Mouse (Mus musculus): ENCODE results near the gene Pramel5. TPM values are rescaled to one million over a fixed set of nuclear protein-coding genes. Genes with fewer than 3 reads are reported as not detected.

Pramel5 gene
- polyA plus RNA-seq (2012; rRNA removed): not detected in 2 replicates

DNA sequence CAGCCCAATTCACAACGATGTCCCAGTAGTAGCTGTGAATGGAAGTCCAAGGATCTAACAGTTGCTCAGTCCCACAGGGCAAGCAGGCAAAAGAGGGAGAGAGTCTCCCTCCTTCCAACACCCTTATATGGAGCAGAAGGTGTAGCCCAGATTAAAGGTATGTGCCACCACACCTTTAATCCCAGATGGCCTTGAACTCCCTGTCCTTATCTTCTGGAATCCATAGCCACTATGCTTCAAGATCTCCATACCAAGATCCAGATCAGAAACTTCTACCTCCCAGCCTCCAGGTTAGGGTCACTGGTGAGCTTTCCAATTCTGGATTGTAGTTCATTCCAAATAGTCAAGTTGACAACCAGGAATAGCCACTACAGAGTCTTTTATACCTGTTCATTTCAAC lies at the start of gene Pramel5:
Pramel5 (minus strand) TSS at position 101 of the 400 bp plus-strand sequence.

DNA sequence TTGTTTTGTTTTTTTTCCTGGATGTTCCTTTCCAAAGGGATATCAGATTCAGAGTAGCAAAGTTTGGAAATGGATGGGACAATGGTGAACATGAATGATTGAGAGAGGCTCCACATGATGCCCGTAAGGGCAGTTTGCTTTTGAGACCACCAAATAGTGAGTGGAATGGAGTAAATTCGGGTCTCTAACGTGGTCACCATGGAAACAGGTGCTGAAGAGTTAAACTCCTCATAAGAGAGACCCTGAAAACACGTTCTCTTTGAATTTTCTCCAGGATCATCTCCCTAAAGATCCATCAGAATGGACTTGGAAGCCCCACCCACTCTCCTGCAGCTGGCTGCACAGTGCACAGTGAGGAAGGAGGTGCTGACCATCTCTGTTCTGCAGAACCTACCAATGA lies 49.7 kb upstream of the Pramel5 start, which contains the start of gene Gm13128:
Gm13128 (plus strand) TSS at position 301 of the 400 bp plus-strand sequence.

Other genes with a start within 250 kb of the Pramel5 start
- gene Pramel4, start 221.4 kb downstream of the Pramel5 start, polyA plus RNA-seq (2012; rRNA removed): not detected in 2 replicates
- gene Gm13102, start 174.0 kb downstream of the Pramel5 start, polyA plus RNA-seq (2012; rRNA removed): not detected in 2 replicates
- gene Oog3, start 117.8 kb downstream of the Pramel5 start, polyA plus RNA-seq (2012; rRNA removed): 1.3 and 1.8 TPM in 2 replicates
- gene Oog2, start 89.8 kb downstream of the Pramel5 start, polyA plus RNA-seq (2012; rRNA removed): 1.1 and 1.3 TPM in 2 replicates
- 2.7 and 3.3 TPM in 2 replicates for gene C87977, start 67.2 kb downstream of the Pramel5 start, polyA plus RNA-seq (2012; rRNA removed)
- not detected in 2 replicates for gene Gm13128, start 49.8 kb upstream of the Pramel5 start, polyA plus RNA-seq (2012; rRNA removed)
- gene Gm13119, start 77.5 kb upstream of the Pramel5 start, polyA plus RNA-seq (2012; rRNA removed): not detected in 2 replicates
- gene Pramef20, start 97.4 kb upstream of the Pramel5 start, polyA plus RNA-seq (2012; rRNA removed): 1.3 and 1.8 TPM in 2 replicates
- gene Pramef12, start 128.0 kb upstream of the Pramel5 start, polyA plus RNA-seq (2012; rRNA removed): 7.2 and 8.8 TPM in 2 replicates
- 0.50 and 0.55 TPM in 2 replicates for gene 1700012P22Rik, start 158.3 kb upstream of the Pramel5 start, polyA plus RNA-seq (2012; rRNA removed)
- not detected in 2 replicates for gene Gm9944, start 172.8 kb upstream of the Pramel5 start, polyA plus RNA-seq (2012; rRNA removed)
- not detected in 2 replicates for gene Aadacl3, start 183.3 kb upstream of the Pramel5 start, polyA plus RNA-seq (2012; rRNA removed)
- gene 9430007A20Rik, start 239.3 kb upstream of the Pramel5 start, polyA plus RNA-seq (2012; rRNA removed): not detected in 2 replicates